Mouse (Mus musculus): ENCODE measurements around the gene Zfp235. TPM values are rescaled to one million over a fixed set of nuclear protein-coding genes. Genes with fewer than 3 reads are reported as not detected.

The Zfp235 gene
- 0.04 TPM in 1 of 2 replicates, not detected in the other for polyA plus RNA-seq (2012)

GRCm38 (mm10) chr7:24133996-24134828, at the start of gene Zfp235:
TSS of gene Zfp235 (plus strand) at chr7:24134169.
- Histone ChIP-seq H3K4me3 (replicated peaks) (peak within 1 kb of the TSS; percentile 76), H3K27me3 (ENCODE audit: control insufficient read depth) (no peaks in the 10 kb centered on the region), H3K4me1 (ENCODE audit: control insufficient read depth) (peaks cover 15% of the 10 kb centered on the region), H3K36me3 (ENCODE audit: control insufficient read depth) (peaks cover 27% of the 10 kb centered on the region), H3K9me3 (ENCODE audit: control insufficient read depth, low read length) (no peaks in the 10 kb centered on the region)
- TF ChIP-seq TAL1 (IDR thresholded peaks at IDR 0.05; ENCODE audit: low read length) (no peak), GATA1 (IDR thresholded peaks at IDR 0.05; ENCODE audit: low read length) (no peak)

- peaks cover 62% of the 10 kb centered on the region for H3K36me3 ChIP-seq (ENCODE audit: control insufficient read depth)
- peaks cover 2% of the 10 kb centered on the region for H3K9me3 ChIP-seq (ENCODE audit: control insufficient read depth, low read length)
Observed at GRCm38 (mm10) chr7:24086871-24087270, 47.1 kb upstream of the Zfp235 start.

GRCm38 (mm10) chr7:24087485-24088125, 46.4 kb upstream of the Zfp235 start:
- peaks cover 65% of the 10 kb centered on the region for H3K36me3 ChIP-seq (ENCODE audit: control insufficient read depth)
- H3K4me1 ChIP-seq (ENCODE audit: control insufficient read depth) = peaks cover 27% of the 10 kb centered on the region
- H3K27me3 ChIP-seq (ENCODE audit: control insufficient read depth) = no peaks in the 10 kb centered on the region
- peaks cover 1% of the 10 kb centered on the region; the same call in 1 of the 2 replicates for H3K9me3 ChIP-seq (ENCODE audit: control insufficient read depth, low read length)
- TF ChIP-seq GATA1 (IDR thresholded peaks at IDR 0.05; ENCODE audit: low read length) = no peak
- no peak for TF ChIP-seq TAL1 (IDR thresholded peaks at IDR 0.05; ENCODE audit: low read length)
- no peak overlapping the region for H3K4me3 ChIP-seq (replicated peaks)

More at GRCm38 (mm10) chr7:24086871-24087270, 47.1 kb upstream of the Zfp235 start:
- Histone ChIP-seq H3K27me3 (ENCODE audit: control insufficient read depth) (no peaks in the 10 kb centered on the region), H3K4me1 (ENCODE audit: control insufficient read depth) (peaks cover 32% of the 10 kb centered on the region), H3K4me3 (replicated peaks) (no peak overlapping the region)
- TF ChIP-seq TAL1 (IDR thresholded peaks at IDR 0.05; ENCODE audit: low read length) = no peak
- no peak for TF ChIP-seq GATA1 (IDR thresholded peaks at IDR 0.05; ENCODE audit: low read length)

GRCm38 (mm10) chr7:24104403-24104802, 29.6 kb upstream of the Zfp235 start:
- no peak overlapping the region for H3K4me3 ChIP-seq (replicated peaks)
- H3K9me3 ChIP-seq (ENCODE audit: control insufficient read depth, low read length) = peaks cover 96% of the 10 kb centered on the region

GRCm38 (mm10) chr7:24105144-24105703, 28.7 kb upstream of the Zfp235 start:
- peaks cover 92% of the 10 kb centered on the region for H3K36me3 ChIP-seq (ENCODE audit: control insufficient read depth)
- no peak for TF ChIP-seq GATA1 (IDR thresholded peaks at IDR 0.05; ENCODE audit: low read length)
- no peak for TF ChIP-seq TAL1 (IDR thresholded peaks at IDR 0.05; ENCODE audit: low read length)
- H3K27me3 ChIP-seq (ENCODE audit: control insufficient read depth) = peaks cover 15% of the 10 kb centered on the region; the same call in 1 of the 2 replicates
- H3K4me3 ChIP-seq (replicated peaks) = no peak overlapping the region
- no peaks in the 10 kb centered on the region for H3K4me1 ChIP-seq (ENCODE audit: control insufficient read depth)
- H3K9me3 ChIP-seq (ENCODE audit: control insufficient read depth, low read length) = peaks cover 89% of the 10 kb centered on the region

More at GRCm38 (mm10) chr7:24104403-24104802, 29.6 kb upstream of the Zfp235 start:
- H3K27me3 ChIP-seq (ENCODE audit: control insufficient read depth) = peaks cover 15% of the 10 kb centered on the region; the same call in 1 of the 2 replicates
- H3K36me3 ChIP-seq (ENCODE audit: control insufficient read depth) = peaks cover 99% of the 10 kb centered on the region
- no peaks in the 10 kb centered on the region for H3K4me1 ChIP-seq (ENCODE audit: control insufficient read depth)
- TF ChIP-seq GATA1 (IDR thresholded peaks at IDR 0.05; ENCODE audit: low read length) (no peak), TAL1 (IDR thresholded peaks at IDR 0.05; ENCODE audit: low read length) (no peak)

GRCm38 (mm10) chr7:24110839-24111238, 23.1 kb upstream of the Zfp235 start:
- peaks cover 33% of the 10 kb centered on the region for H3K9me3 ChIP-seq (ENCODE audit: control insufficient read depth, low read length)
- TF ChIP-seq TAL1 (IDR thresholded peaks at IDR 0.05; ENCODE audit: low read length) = no peak
- TF ChIP-seq GATA1 (IDR thresholded peaks at IDR 0.05; ENCODE audit: low read length) = no peak
- H3K4me3 ChIP-seq (replicated peaks) = no peak overlapping the region
- H3K27me3 ChIP-seq (ENCODE audit: control insufficient read depth) = peaks cover 1% of the 10 kb centered on the region; the same call in 1 of the 2 replicates
- H3K36me3 ChIP-seq (ENCODE audit: control insufficient read depth) = peaks cover 36% of the 10 kb centered on the region
- H3K4me1 ChIP-seq (ENCODE audit: control insufficient read depth) = peaks cover 17% of the 10 kb centered on the region

- peaks cover 27% of the 10 kb centered on the region for H3K36me3 ChIP-seq (ENCODE audit: control insufficient read depth)
- no peak for TF ChIP-seq GATA1 (IDR thresholded peaks at IDR 0.05; ENCODE audit: low read length)
- peaks cover 21% of the 10 kb centered on the region for H3K4me1 ChIP-seq (ENCODE audit: control insufficient read depth)
- no peaks in the 10 kb centered on the region; the same call in 1 of the 2 replicates for H3K27me3 ChIP-seq (ENCODE audit: control insufficient read depth)
- H3K4me3 ChIP-seq (replicated peaks) = peak overlapping the region; percentile 70
- H3K9me3 ChIP-seq (ENCODE audit: control insufficient read depth, low read length) = peaks cover 24% of the 10 kb centered on the region
Observed at GRCm38 (mm10) chr7:24111772-24112155, 22.2 kb upstream of the Zfp235 start.

GRCm38 (mm10) chr7:24112156-24112856, 21.7 kb upstream of the Zfp235 start, which contains the start of gene Zfp112:
TSS of gene Zfp112 (plus strand) at chr7:24112314.
- TF ChIP-seq TAL1 (IDR thresholded peaks at IDR 0.05; ENCODE audit: low read length) (no peak), GATA1 (IDR thresholded peaks at IDR 0.05; ENCODE audit: low read length) (no peak)
- H3K9me3 ChIP-seq (ENCODE audit: control insufficient read depth, low read length) = peaks cover 18% of the 10 kb centered on the region
- H3K4me1 ChIP-seq (ENCODE audit: control insufficient read depth) = peaks cover 23% of the 10 kb centered on the region
- no peaks in the 10 kb centered on the region for H3K27me3 ChIP-seq (ENCODE audit: control insufficient read depth)
- peaks cover 21% of the 10 kb centered on the region for H3K36me3 ChIP-seq (ENCODE audit: control insufficient read depth)
- H3K4me3 ChIP-seq (replicated peaks) = peak within 1 kb of the TSS; percentile 70

All from erythroblast, embryonic 14.5 days (primary cell).